Mouse (Mus musculus): Measurements from ENCODE around the gene Itih5. TPM values are rescaled to one million over a fixed set of nuclear protein-coding genes. Genes with fewer than 3 reads are reported as not detected.

Gene Itih5
- total and polyA plus RNA-seq, 3 experiments, result not detected

- H3K9ac ChIP-seq (ENCODE audit: control insufficient read depth, low read depth, low read length, poor library complexity, severe bottlenecking), result no peak overlapping the region
- H3K4me3 ChIP-seq (ENCODE audit: control insufficient read depth in 1 of 2, insufficient read depth in 1 of 2, low read depth in 2 of 2, low read length in 2 of 2), result no peak overlapping the region
- no peaks in the 10 kb centered on the region for H3K4me1 ChIP-seq (ENCODE audit: control insufficient read depth in 1 of 2, insufficient read depth in 2 of 2, low read length in 2 of 2)
- no peaks in the 10 kb centered on the region for H3K79me2 ChIP-seq (ENCODE audit: control insufficient read depth, insufficient read depth, low read length, poor library complexity)
- no peak overlapping the region for H3K27ac ChIP-seq (ENCODE audit: control insufficient read depth, low read depth, low read length)
- no peaks in the 10 kb centered on the region for H3K36me3 ChIP-seq (ENCODE audit: control insufficient read depth in 1 of 2, insufficient read depth in 2 of 2, low read length in 2 of 2)
- no peak for DNase-seq (ENCODE audit: low read depth, low spot score)
- no peaks in the 10 kb centered on the region for H3K9me3 ChIP-seq (replicated peaks; ENCODE audit: insufficient read depth, low read length)
- no peaks in the 10 kb centered on the region for H3K27me3 ChIP-seq (ENCODE audit: control insufficient read depth in 1 of 2, insufficient read depth in 2 of 2, low read length in 2 of 2)
- TF ChIP-seq ZC3H11A (IDR thresholded peaks at IDR 0.05; ENCODE audit: low read depth, low read length), result no peak
- no peak for TF ChIP-seq RAD21 (IDR thresholded peaks at IDR 0.05; ENCODE audit: low read depth, low read length)
- TF ChIP-seq MEF2A (IDR thresholded peaks at IDR 0.05; ENCODE audit: extremely low read depth, insufficient replicate concordance, low read depth, low read length, poor library complexity, severe bottlenecking), result no peak
- no peak for TF ChIP-seq ZKSCAN1 (IDR thresholded peaks at IDR 0.05; ENCODE audit: low read depth, low read length)
- TF ChIP-seq E2F4 (IDR thresholded peaks at IDR 0.05; ENCODE audit: borderline replicate concordance, low read depth, low read length), result no peak
- no peak for TF ChIP-seq EP300 (IDR thresholded peaks at IDR 0.05; ENCODE audit: low read depth in 1 of 2, low read length in 2 of 2)
These were observed 97.1 kb downstream of the Itih5 start for GRCm38 (mm10) chr2:10250441-10250840.

DNA sequence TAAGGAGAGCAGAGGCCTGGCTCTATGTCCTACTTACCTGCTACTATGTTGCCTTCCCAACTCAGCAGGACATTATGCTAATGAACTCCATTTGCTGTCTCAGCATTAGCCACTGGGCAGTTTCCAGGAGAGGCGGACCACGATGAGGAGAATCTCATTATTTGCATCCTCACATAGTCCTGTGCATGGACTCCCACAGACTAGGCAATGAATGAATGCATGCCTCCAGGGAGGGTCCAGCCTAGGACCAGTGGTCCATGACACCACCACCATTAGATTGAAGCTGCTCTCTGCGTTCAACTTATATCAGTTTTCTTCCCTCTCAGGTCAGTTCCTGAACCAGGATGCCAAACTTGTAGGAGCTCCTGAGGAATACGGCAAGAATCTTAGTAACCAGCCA lies 97.6 kb downstream of the Itih5 start:
- no peak for TF ChIP-seq USF2 (IDR thresholded peaks at IDR 0.05; ENCODE audit: borderline replicate concordance in 1 of 2, insufficient read depth in 1 of 2, low read depth in 1 of 2, low read length in 2 of 2)
- Histone ChIP-seq H3K27ac (ENCODE audit: control insufficient read depth, low read depth, low read length) (no peak overlapping the region), H3K36me3 (ENCODE audit: control insufficient read depth in 1 of 2, insufficient read depth in 2 of 2, low read length in 2 of 2) (no peaks in the 10 kb centered on the region), H3K4me1 (ENCODE audit: control insufficient read depth in 1 of 2, insufficient read depth in 2 of 2, low read length in 2 of 2) (no peaks in the 10 kb centered on the region), H3K4me3 (ENCODE audit: control insufficient read depth in 1 of 2, insufficient read depth in 1 of 2, low read depth in 2 of 2, low read length in 2 of 2) (no peak overlapping the region), H3K79me2 (ENCODE audit: control insufficient read depth, insufficient read depth, low read length, poor library complexity) (no peaks in the 10 kb centered on the region), H3K9ac (ENCODE audit: control insufficient read depth, low read depth, low read length, poor library complexity, severe bottlenecking) (no peak overlapping the region), H3K9me3 (replicated peaks; ENCODE audit: insufficient read depth, low read length) (no peaks in the 10 kb centered on the region), H3K27me3 (ENCODE audit: control insufficient read depth in 1 of 2, insufficient read depth in 2 of 2, low read length in 2 of 2) (no peaks in the 10 kb centered on the region)
- DNase-seq (ENCODE audit: low read depth, low spot score), result no peak

- Histone ChIP-seq H3K9ac (ENCODE audit: control insufficient read depth, low read depth, low read length, poor library complexity, severe bottlenecking) (no peak overlapping the region), H3K9me3 (replicated peaks; ENCODE audit: insufficient read depth, low read length) (no peaks in the 10 kb centered on the region), H3K4me3 (ENCODE audit: control insufficient read depth in 1 of 2, insufficient read depth in 1 of 2, low read depth in 2 of 2, low read length in 2 of 2) (no peak overlapping the region)
These were observed 98.1 kb downstream of the Itih5 start for GRCm38 (mm10) chr2:10251466-10251865.

More at GRCm38 (mm10) chr2:10251466-10251865, 98.1 kb downstream of the Itih5 start:
- Histone ChIP-seq H3K27ac (ENCODE audit: control insufficient read depth, low read depth, low read length) (no peak overlapping the region), H3K4me1 (ENCODE audit: control insufficient read depth in 1 of 2, insufficient read depth in 2 of 2, low read length in 2 of 2) (no peaks in the 10 kb centered on the region), H3K36me3 (ENCODE audit: control insufficient read depth in 1 of 2, insufficient read depth in 2 of 2, low read length in 2 of 2) (no peaks in the 10 kb centered on the region), H3K79me2 (ENCODE audit: control insufficient read depth, insufficient read depth, low read length, poor library complexity) (no peaks in the 10 kb centered on the region), H3K27me3 (ENCODE audit: control insufficient read depth in 1 of 2, insufficient read depth in 2 of 2, low read length in 2 of 2) (no peaks in the 10 kb centered on the region)
- DNase-seq (ENCODE audit: low read depth, low spot score), result no peak
- TF ChIP-seq BHLHE40 (IDR thresholded peaks at IDR 0.05; ENCODE audit: borderline replicate concordance, low read depth, low read length), result no peak
- no peak for TF ChIP-seq HCFC1 (IDR thresholded peaks at IDR 0.05; ENCODE audit: low read depth, low read length)
- no peak for TF ChIP-seq TCF12 (IDR thresholded peaks at IDR 0.05; ENCODE audit: low read depth, low read length)
- TF ChIP-seq MYC (IDR thresholded peaks at IDR 0.05; ENCODE audit: low read depth, low read length), result no peak
- no peak for TF ChIP-seq POLR2AphosphoS5 (IDR thresholded peaks at IDR 0.05; ENCODE audit: borderline replicate concordance, low read depth, low read length)
- TF ChIP-seq ETS1 (IDR thresholded peaks at IDR 0.05; ENCODE audit: low read depth, low read length), result no peak
- TF ChIP-seq MEF2A (IDR thresholded peaks at IDR 0.05; ENCODE audit: extremely low read depth, insufficient replicate concordance, low read depth, low read length, poor library complexity, severe bottlenecking), result no peak
- TF ChIP-seq NELFE (IDR thresholded peaks at IDR 0.05; ENCODE audit: low read depth, low read length), result no peak
